Mouse (Mus musculus): Measurements from ENCODE around the gene Cfap69.
A peak's percentile ranks its signal among the peaks of the same experiment; 100 is the strongest.
"Not testable (repeated sequence)": the region's sequence is repeated elsewhere in the genome, so short reads cannot be mapped to it uniquely, and the experiment has no call there.

Gene Cfap69

DNA sequence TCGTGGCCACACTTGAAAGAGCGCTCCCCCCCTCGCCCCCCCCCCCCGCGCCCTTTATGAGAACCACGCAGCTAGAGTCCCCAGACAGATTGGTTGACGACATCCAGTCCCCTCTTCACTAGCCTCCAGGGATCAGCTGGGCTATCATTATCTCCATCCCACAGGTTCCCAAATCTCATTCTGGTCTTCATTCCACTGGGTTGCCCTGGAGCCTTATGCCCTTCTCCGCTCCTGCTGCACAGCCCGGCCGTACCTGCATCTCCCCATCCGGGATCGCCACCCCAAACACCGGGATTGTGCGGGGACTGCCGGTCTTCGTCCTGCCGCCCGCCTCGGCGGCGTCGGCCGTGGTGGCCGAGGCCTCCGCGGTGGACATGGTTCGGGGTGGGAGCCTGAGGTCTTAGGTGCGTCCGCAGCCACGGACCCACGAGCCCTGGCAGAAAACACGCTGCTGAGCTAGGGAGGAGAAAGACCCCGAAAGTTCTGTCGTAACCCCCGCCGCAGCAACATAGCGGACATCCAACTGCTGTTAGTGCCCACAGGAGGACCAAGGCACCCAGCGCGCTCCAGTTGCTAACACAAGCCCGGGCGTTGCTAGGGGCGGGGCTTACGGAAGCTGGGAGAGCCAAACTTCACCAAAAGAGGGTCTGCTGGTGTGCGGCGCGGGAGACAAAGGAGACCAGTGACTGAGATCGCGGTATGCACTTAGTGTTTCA, at the start of gene Cfap69:
Gene Cfap69, minus strand, starts transcription at position 585 of the 716 bp plus-strand sequence.
- DNase-seq (ENCODE audit: low spot score in 2 of 2) = peak; percentile 84 to 85

DNA sequence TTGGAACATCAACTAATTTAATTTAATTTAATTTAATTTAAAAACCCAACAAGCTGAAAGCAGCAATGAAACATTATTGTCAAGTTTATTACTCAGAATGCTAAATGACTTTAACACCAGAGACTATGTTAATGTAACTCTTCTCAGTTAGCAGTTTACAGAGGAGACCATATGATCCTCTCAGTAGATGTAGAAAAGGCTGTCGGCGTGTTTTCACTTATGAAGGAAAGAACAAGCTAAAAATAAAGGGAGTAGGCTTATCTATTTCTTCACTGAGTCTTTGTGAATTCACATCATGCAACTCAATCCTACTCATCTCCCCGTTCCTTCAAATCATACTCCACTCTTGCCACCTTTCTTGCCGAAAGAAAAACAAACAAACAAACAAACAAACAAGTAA, 47.0 kb upstream of the Cfap69 start:
- DNase-seq (ENCODE audit: low spot score in 2 of 2) = no peak

GRCm38 (mm10) chr5:5707341-5708278, 43.6 kb upstream of the Cfap69 start:
- DNase-seq (ENCODE audit: low spot score in 2 of 2) = no peak

- no peak for DNase-seq (ENCODE audit: low spot score in 2 of 2)
Observed at GRCm38 (mm10) chr5:5705019-5705418, 41.0 kb upstream of the Cfap69 start.

GRCm38 (mm10) chr5:5700386-5700785, 36.3 kb upstream of the Cfap69 start:
- DNase-seq (ENCODE audit: low spot score in 2 of 2) = no peak

DNA sequence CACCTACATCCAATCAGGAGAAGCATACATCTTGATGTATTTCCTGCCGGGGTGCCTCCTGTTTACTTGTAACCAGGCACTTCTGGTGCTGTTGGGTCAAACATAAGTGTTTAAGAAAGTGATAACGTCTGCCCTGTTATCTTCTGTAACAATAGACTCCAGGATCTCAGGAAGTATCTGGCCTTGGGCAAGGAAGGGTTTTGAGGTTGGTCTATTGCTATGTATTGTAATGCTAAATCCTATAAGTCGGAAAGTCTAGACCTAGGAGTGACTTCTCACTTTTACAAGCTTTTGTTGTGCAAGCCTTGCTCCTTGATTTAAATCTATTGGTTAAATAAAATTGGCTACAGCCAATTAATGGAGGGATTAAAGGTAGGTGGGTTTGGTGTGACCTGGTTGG, 34.8 kb upstream of the Cfap69 start:
- DNase-seq (ENCODE audit: low spot score in 2 of 2) = no peak

- no peak for DNase-seq (ENCODE audit: low spot score in 2 of 2)
Observed at GRCm38 (mm10) chr5:5695401-5695942, 31.4 kb upstream of the Cfap69 start.

- peak in 1 of 2 experiments; percentile 8 for DNase-seq (ENCODE audit: low spot score in 2 of 2)
Observed at GRCm38 (mm10) chr5:5693956-5694653, 30.1 kb upstream of the Cfap69 start, which contains the start of gene Steap2. Gene Steap2, minus strand, starts transcription at chr5:5694578.

DNA sequence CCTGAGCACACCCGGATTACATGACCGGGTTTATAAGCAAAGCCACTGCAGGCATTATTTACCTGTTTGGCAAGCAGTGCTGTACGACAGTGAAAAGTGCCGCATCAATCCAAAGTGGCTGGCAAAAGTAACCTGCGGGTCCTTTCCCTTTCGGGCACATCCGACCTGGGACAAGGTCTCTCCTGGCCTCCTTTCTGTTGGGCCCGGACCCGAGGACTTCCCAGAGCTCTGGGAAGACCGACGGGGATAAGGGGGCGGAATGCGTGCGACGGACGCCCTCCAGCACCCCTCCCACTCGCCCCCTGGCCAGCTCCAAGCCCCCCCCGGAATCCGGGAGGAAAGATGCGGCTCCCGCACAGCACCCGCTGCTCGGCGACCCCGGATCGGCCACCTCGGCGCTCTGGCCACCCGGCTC, 29.5 kb upstream of the Cfap69 start:
- DNase-seq (ENCODE audit: low spot score in 2 of 2) = no peak

DNA sequence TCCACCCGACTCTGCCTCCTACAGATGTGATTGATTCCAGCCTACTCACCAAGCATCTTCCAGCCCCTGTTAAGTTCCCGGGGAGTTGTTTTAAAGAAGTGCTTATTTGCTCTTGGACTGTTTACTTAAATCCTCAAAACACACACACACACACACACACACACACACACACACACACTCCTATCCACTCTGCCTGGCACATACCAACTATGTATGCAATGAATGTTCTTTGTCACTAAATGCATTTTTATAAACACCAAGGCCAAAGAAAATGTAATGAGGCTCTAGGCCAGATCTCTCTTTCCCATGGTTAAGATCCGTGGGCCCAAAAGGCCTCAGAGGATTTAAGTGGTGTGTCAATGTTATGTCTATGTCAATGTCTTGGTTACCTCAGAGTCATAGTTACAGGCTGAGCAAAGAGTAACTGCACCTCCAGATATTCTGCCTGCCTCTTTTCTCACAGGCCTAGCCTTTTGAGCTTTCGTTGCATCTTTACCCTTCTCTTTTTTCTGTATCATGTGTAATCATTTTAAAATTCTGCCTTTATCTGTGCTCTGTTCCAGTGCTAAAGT, 28.2 kb upstream of the Cfap69 start:
- DNase-seq (ENCODE audit: low spot score in 2 of 2) = no peak

- no peak for DNase-seq (ENCODE audit: low spot score in 2 of 2)
Observed at GRCm38 (mm10) chr5:5688945-5689540, 25.0 kb upstream of the Cfap69 start.

DNA sequence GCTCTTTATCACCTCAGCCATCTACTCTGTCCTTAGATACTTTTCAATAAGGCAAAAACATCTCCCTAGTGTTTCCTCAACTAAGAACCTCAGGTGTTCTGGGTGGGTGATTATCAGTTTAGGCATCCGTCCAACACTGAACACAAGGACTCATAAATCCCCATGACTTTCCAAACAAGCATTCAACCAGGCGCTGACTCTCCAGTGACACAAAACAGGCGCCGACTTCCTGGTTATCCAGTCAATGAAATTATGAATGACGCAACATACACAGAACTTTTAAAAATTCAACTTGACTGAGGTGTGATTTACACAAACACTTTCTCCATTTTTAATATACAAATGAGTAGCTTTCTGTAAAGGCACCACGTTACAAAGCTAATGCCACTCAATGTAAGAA, 24.2 kb upstream of the Cfap69 start:
- no peak for DNase-seq (ENCODE audit: low spot score in 2 of 2)

- DNase-seq (ENCODE audit: low spot score in 2 of 2) = no peak
Observed at GRCm38 (mm10) chr5:5686973-5687372, 22.9 kb upstream of the Cfap69 start.

GRCm38 (mm10) chr5:5684946-5685345, 20.9 kb upstream of the Cfap69 start:
- DNase-seq (ENCODE audit: low spot score in 2 of 2) = not testable (repeated sequence)

DNA sequence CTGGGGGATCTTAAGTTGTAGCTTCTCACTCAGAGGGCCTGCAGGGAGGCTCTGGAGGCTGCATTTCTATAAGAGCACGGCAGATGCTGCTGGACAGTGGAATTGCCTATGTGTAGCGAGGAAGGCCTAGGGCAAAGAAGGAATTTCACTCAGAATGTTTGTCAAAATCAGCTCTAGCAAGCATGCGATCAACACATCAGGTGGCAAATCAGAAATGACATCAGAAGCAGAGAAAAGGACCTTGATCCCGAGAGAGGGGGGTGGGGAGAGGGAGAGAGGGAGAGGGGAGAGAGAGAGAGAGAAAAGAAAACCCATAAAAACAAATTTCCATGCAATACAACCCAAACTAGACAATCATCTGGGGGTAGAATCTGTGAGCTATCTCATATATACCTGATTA, 19.3 kb upstream of the Cfap69 start:
- no peak for DNase-seq (ENCODE audit: low spot score in 2 of 2)

GRCm38 (mm10) chr5:5679459-5679858, 15.4 kb upstream of the Cfap69 start:
- DNase-seq (ENCODE audit: low spot score in 2 of 2) = no peak

GRCm38 (mm10) chr5:5676082-5676481, 12.0 kb upstream of the Cfap69 start:
- DNase-seq (ENCODE audit: low spot score in 2 of 2) = no peak

DNA sequence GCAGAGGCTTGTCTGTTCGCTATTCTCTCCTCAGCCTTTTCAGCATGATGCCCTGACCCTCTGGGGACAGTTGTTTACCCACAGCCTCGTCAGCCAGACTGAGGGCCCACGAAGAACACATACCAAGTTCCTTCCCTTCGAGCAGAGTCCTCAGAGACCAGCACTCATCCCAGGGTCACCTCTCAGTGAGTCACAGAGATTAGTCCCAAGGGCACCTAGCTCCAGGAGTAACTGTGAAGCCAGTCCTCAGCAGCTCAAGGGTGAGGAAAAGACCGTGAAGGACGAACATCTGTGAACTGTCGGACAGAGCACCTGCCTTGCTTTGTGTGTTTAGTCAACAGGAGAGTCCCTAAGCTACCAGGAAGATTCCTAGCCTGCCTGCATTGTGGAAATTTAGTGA, 4.9 kb upstream of the Cfap69 start:
- DNase-seq (ENCODE audit: low spot score in 2 of 2) = no peak

GRCm38 (mm10) chr5:5664371-5664926, 410 bp upstream of the Cfap69 start:
- no peak for DNase-seq (ENCODE audit: low spot score in 2 of 2)

- no peak for DNase-seq (ENCODE audit: low spot score in 2 of 2)
Observed at GRCm38 (mm10) chr5:5663057-5663456, 982 bp downstream of the Cfap69 start.

DNA sequence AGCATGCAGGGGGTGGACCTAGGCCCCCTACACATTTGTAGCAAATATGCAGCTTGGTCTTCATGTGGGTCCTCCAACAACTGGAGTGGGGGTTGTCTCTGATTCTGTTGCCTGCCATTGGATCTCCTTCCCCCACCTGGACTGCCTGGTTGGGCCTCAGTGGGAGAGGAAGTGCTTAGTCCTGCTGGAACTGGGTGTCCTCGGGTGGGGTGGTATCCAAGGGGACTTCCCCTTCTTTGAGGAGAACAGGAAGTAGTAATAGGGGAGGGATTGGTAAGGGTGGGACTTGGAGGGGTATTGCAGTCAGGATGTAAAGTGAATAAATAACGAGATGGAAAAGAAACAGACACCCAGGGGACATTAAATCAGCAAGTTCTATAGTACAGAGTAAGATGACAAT, 5.4 kb downstream of the Cfap69 start:
- no peak for DNase-seq (ENCODE audit: low spot score in 2 of 2)
